Mouse (Mus musculus) kidney, postnatal 0 days (tissue): ENCODE results near the gene Ddx24. TPM values are rescaled to one million over a fixed set of nuclear protein-coding genes. Genes with fewer than 3 reads are reported as not detected.
"Not testable (repeated sequence)": the region's sequence is repeated elsewhere in the genome, so short reads cannot be mapped to it uniquely, and the experiment has no call there.

Experiments used
- ATAC-seq: fragments of 200-750 bp; cut with Nextera tagmentation; replicated peaks from 2 replicates; pipeline ENCODE4 v1.8.0; 2017; ENCODE audit warnings: low read depth, moderate number of reproducible peaks, moderate TSS enrichment, moderate library complexity; ENCODE audit not compliant: low FRiP score
- DNase-seq: peaks from one replicate; pipeline ENCODE4 v3.0.0-alpha.2; 2016; ENCODE audit warnings: low spot score
- H3K27ac ChIP-seq: fragments of 300-500 bp; sonication (generic); 2 replicates; pipeline ENCODE4 v1.5.1; 2014; ENCODE audit warnings: mild to moderate bottlenecking
- H3K27me3 ChIP-seq: fragments of 300-500 bp; sonication (generic); 2 replicates; pipeline ENCODE4 v1.6.1; 2014; ENCODE audit warnings: low read length, mixed read lengths; ENCODE audit not compliant: insufficient read depth
- H3K36me3 ChIP-seq: fragments of 300-500 bp; sonication (generic); 2 replicates; pipeline ENCODE4 v1.6.1; 2014; ENCODE audit warnings: low read length, mixed read lengths; ENCODE audit not compliant: insufficient read depth
- H3K4me1 ChIP-seq: fragments of 300-500 bp; sonication (generic); replicated peaks from 2 replicates; pipeline ENCODE4 v1.6.1; 2014; ENCODE audit warnings: antibody characterized with exemption, low read length, mixed read lengths; ENCODE audit not compliant: insufficient read depth
- H3K4me2 ChIP-seq: fragments of 300-500 bp; sonication (generic); 2 replicates; pipeline ENCODE4 v1.6.1; 2014; ENCODE audit warnings: mild to moderate bottlenecking, low read length, moderate library complexity, mixed read lengths
- H3K4me3 ChIP-seq: fragments of 300-500 bp; sonication (generic); replicated peaks from 2 replicates; pipeline ENCODE4 v1.5.1; 2014; ENCODE audit warnings: low read depth, low read length
- H3K9ac ChIP-seq: fragments of 300-500 bp; sonication (generic); 2 replicates; pipeline ENCODE4 v1.6.1; 2014; ENCODE audit warnings: low read depth, low read length
- H3K9me3 ChIP-seq: fragments of 300-500 bp; sonication (generic); replicated peaks from 2 replicates; pipeline ENCODE4 v1.6.1; 2016; ENCODE audit warnings: low read length, inconsistent platforms, mixed read lengths
- CTCF ChIP-seq: IDR thresholded peaks from 2 replicates; pipeline ENCODE4 v1.5.1; 2016; ENCODE audit warnings: antibody characterized with exemption, low read depth, mild to moderate bottlenecking, moderate library complexity
- WGBS: fragments of 180-500 bp; shearing (Covaris S2); extraction: QIAGEN DNeasy Blood & Tissue Kit; methylation state at CpG from one replicate; pipeline ENCODE4 v1.1.7; 2014; 5-methylcytosine and 5-hydroxymethylcytosine counted together
- polyA plus RNA-seq: library from polyadenylated mRNA; unstranded; fragments of >200 nt; fragmentation: Nextera tagmentation; extraction: Ambion mirVana; gene quantifications from 2 replicates; pipeline ENCODE4 v1.2.1, GENCODE M21; 2015

Ddx24 gene
- 115 and 120 TPM in 2 replicates for polyA plus RNA-seq

DNA sequence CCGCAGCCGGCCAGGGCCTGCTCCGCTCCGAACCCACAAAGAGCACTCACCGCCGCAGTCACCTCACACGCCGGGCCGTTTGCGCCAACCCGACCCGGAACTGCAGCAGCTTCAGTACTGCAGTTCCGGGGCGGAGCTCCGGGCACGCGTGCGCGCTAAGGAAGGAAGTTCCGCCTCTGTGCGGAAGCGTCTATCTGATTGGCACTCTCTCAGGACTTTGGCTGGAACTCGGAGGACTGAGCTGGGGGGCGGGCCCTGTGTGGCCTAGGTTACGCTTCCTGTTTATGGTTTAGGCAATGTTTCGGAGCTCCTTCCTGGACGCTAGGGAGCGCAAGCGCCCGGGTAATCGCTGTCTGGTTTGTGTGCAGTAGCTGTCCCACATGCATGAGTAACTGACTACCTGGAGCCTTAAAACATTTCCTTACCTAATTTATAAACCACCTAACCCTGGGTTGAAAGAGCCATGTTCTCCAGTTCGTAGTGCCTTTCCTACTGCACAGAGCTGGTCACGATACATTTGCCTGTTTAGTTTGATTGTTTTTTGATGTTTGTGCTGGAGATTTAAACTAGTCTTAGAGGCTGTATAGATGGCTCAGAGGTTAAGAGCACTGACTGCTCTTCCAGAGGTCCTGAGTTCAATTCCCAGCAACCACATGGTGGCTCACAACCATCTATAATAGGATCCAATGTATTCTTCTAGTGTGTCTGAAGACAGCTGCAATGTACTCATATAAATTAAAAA, at the start of gene Ddx24:
Gene Ddx24, minus strand, starts transcription at position 102 of the 742 bp plus-strand sequence.
- TF ChIP-seq CTCF: peak; percentile 91
- peak; percentile 100 for DNase-seq
- Histone ChIP-seq H3K4me3 (peak within 1 kb of the TSS; percentile 96), H3K9me3 (no peaks in the 10 kb centered on the region), H3K9ac (peak within 1 kb of the TSS; percentile 89), H3K4me1 (0 out of 2 replicates have a peak, but pooled peaks cover 6% of the 10 kb centered on the region), H3K36me3 (0 out of 2 replicates have a peak, but pooled peaks cover 12% of the 10 kb centered on the region), H3K27ac (peak within 1 kb of the TSS; percentile 42; the same call in 1 of the 2 replicates), H3K27me3 (no peaks in the 10 kb centered on the region), H3K4me2 (peak within 1 kb of the TSS; percentile 87)
- peak; percentile 99 for ATAC-seq
- 2% methylated on average over 33 of the region's 33 CpGs for WGBS

DNA sequence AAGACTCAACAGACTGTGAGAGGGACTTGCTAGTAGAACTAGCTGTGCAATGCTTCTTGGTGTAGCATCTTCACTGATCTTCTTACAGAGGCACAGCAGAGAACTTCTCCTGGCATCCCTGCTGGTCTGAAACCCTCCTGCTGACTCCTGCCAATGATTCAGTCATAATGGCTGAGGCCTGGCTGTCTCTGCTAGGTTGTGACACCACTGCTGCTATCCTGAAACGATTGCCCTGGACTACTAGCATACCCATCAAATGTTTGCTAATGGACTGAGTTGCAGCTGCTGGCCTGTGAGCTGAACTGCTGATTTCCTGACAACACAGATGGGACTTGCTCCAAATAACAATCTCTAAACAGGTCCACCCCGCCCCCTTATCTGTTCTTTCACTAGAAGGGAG, 48.9 kb upstream of the Ddx24 start:
- no peak overlapping the region for H3K9ac ChIP-seq
- no peak for TF ChIP-seq CTCF
- H3K27me3 ChIP-seq: no peaks in the 10 kb centered on the region
- DNase-seq (no peak), ATAC-seq (no peak)
- no peaks in the 10 kb centered on the region for H3K4me1 ChIP-seq
- no peak overlapping the region for H3K4me2 ChIP-seq
- H3K36me3 ChIP-seq: no peaks in the 10 kb centered on the region
- no peaks in the 10 kb centered on the region for H3K9me3 ChIP-seq
- no peak overlapping the region for H3K4me3 ChIP-seq
- 48% methylated on average over 2 of the region's 2 CpGs for WGBS
- no peak overlapping the region for H3K27ac ChIP-seq

DNA sequence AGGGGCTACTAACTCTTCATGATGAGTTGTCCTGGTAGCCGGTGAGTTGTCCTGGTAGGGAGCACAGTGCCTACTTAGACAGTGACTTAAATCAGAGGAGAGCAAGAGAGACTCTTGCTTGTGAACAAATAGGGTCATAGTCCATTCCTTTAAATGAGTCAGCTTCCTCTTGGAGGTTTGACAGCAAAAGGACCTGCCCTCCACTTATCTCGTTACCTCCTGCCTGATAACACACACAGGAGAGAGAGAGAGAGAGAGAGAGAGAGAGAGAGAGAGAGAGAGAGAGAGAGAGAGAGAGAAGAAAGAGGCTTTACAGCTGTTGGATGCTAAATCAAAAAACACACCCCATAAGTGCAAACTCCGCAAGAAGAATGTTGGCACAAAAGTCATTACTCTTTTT, 31.5 kb upstream of the Ddx24 start, which contains the start of gene Ifi27l2b:
Gene Ifi27l2b, minus strand, starts transcription at position 84 of the 400 bp plus-strand sequence.
- Histone ChIP-seq H3K4me1 (no peaks in the 10 kb centered on the region), H3K4me2 (no peak within 1 kb of the TSS), H3K27ac (no peak within 1 kb of the TSS), H3K36me3 (no peaks in the 10 kb centered on the region), H3K9me3 (no peaks in the 10 kb centered on the region), H3K4me3 (no peak within 1 kb of the TSS), H3K27me3 (no peaks in the 10 kb centered on the region), H3K9ac (no peak within 1 kb of the TSS)
- DNase-seq (no peak), ATAC-seq (no peak)
- TF ChIP-seq CTCF: no peak
- WGBS: 60% methylated on average over 3 of the region's 3 CpGs

DNA sequence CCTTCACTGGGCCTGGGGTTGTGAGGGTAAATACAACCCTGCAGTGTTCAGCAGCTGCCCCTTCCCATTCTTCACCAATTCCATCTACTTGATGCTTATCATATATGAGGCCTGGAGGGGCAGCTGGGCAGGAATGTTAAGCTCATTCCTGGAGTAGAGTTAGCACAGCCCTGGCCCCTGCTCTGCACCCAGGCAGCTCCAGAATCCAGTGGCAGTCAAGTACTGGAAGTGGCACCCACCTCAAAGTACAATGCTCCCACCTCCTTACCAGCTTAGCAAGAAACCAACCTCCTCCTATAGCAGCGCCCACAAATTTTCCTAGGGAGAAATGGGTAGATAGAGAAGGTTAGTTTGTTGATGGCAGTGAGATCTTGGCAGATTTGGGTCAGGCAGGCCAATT, 31.1 kb upstream of the Ddx24 start:
- H3K4me3 ChIP-seq, H3K27me3 ChIP-seq, H3K4me1 ChIP-seq, H3K9ac ChIP-seq, DNase-seq, ATAC-seq, H3K36me3 ChIP-seq, H3K27ac ChIP-seq, H3K9me3 ChIP-seq, H3K4me2 ChIP-seq: not testable (repeated sequence)
- no CpG with 5 or more reads among the region's 1 CpGs for WGBS

DNA sequence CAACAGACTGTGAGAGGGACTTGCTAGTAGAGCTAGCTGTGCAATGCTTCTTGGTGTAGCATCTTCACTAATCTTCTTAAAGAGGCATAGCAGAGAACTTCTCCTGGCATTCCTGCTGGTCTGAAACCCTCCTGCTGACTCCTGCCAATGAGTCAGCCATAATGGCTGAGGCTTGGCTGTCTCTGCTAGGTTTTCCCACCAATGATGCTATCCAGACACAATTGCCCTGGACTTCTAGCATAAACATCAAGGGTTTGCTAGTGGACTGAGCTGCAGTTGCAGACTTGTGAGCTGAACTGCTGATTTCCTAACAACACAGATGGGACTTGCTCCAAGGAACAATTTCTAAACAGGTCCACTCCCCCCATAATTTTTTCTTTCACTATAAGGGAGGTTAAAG, 27.7 kb upstream of the Ddx24 start:
- Histone ChIP-seq H3K27me3 (no peaks in the 10 kb centered on the region), H3K4me2 (no peak overlapping the region), H3K36me3 (no peaks in the 10 kb centered on the region), H3K9ac (no peak overlapping the region), H3K27ac (no peak overlapping the region), H3K4me3 (no peak overlapping the region), H3K9me3 (no peaks in the 10 kb centered on the region), H3K4me1 (no peaks in the 10 kb centered on the region)
- no peak for DNase-seq
- no peak for ATAC-seq
- TF ChIP-seq CTCF: no peak

DNA sequence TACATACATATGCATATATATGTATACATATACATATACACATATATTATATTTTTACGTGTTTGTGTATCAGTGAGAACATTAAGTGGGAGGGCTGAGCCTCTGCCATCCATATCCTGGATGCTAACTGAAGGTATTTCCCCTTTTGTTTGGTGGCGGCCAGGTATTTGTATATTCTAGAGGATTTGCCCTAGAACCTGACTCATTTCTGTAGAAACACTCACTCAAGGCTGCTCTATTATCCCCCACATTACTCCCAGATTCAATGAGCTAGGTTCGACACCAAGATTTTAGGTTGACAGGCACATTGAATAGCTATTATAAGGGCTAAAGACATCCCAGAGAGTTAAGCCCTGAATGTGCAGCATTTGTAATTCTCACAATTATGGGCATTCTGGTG, 19.4 kb upstream of the Ddx24 start:
- H3K27ac ChIP-seq: no peak overlapping the region
- no peak overlapping the region for H3K9ac ChIP-seq
- no peak for ATAC-seq
- no peaks in the 10 kb centered on the region for H3K4me1 ChIP-seq
- H3K9me3 ChIP-seq: no peaks in the 10 kb centered on the region
- no peak for TF ChIP-seq CTCF
- H3K4me2 ChIP-seq: no peak overlapping the region
- H3K36me3 ChIP-seq: no peaks in the 10 kb centered on the region
- H3K27me3 ChIP-seq: no peaks in the 10 kb centered on the region
- 85% methylated on average over 3 of the region's 3 CpGs for WGBS
- no peak overlapping the region for H3K4me3 ChIP-seq
- DNase-seq: no peak

DNA sequence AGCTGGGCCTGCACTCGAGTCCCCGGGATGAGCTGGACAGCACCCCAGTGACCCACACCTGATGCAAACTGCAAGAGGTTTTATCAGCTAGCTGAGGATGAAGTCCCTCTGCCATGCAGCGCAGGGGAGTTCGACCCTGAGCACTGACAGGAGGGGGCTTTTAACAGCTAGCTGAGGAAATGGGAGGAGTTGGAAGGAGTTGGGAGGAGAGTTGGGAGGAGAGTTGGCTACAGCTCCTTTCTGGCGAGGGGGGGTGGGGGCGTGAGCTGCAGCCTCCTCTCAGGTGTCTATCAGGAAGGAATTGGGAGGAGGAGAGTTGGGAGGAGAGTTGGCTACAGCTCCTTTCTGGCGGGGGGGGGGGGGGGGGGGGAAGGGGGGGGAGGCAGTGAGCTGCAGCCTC, 18.6 kb upstream of the Ddx24 start:
- H3K4me3 ChIP-seq, H3K4me1 ChIP-seq, H3K9ac ChIP-seq, H3K9me3 ChIP-seq, H3K27me3 ChIP-seq, H3K36me3 ChIP-seq, DNase-seq, H3K4me2 ChIP-seq, H3K27ac ChIP-seq, ATAC-seq: not testable (repeated sequence)
- 22% methylated on average over 6 of the region's 7 CpGs for WGBS
